Mouse (Mus musculus) MEL (cell line): ENCODE data around the gene Krt12.

Experiments used
- CTCF ChIP-seq, 3 experiments: IDR thresholded peaks in 2 of 3; conservative IDR thresholded peaks in 1 of 3; 2 replicates each; pipeline ENCODE4 v1.5.1; 2011 to 2012; ENCODE audit warnings: low read length in 3 of 3, low read depth in 2 of 3, mild to moderate bottlenecking in 2 of 3, improper control_type of control experiment in 1 of 3, inconsistent platforms in 1 of 3, mixed read lengths in 1 of 3, moderate library complexity in 1 of 3; ENCODE audit not compliant: control insufficient read depth in 1 of 3, insufficient read depth in 1 of 3, poor library complexity in 1 of 3, severe bottlenecking in 1 of 3
- GATA1 ChIP-seq: IDR thresholded peaks from 2 replicates; pipeline ENCODE4 v1.6.1; 2011; ENCODE audit warnings: low read depth, low read length, improper control_type of control experiment
- MYC ChIP-seq: IDR thresholded peaks from 2 replicates; pipeline ENCODE4 v1.6.1; 2011; ENCODE audit warnings: low read depth, mild to moderate bottlenecking, low read length, improper control_type of control experiment, moderate library complexity

DNA sequence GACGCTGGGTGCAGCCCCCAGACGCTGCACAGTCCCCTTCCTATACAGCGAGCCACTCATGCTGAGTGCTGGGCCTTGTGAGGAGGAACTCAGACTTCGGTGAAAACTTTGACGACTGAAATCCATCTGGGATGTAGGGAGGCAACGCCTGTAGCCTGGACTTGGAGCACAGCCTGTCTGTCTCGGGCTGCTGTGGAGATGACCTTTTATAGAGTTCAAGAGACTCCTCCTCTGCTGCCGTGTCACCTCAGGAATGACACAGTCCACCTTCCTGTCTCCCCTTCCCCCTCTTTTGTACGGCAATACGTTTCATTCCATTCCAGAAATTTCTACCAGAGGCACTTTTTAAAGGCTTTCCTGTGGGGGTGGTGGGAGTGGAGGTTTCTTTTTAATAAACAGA lies 15.9 kb upstream of the Krt12 start, which contains the start of gene Krt20:
- no peak for TF ChIP-seq MYC
- no peak for TF ChIP-seq CTCF (IDR thresholded peaks at IDR 0.05 in 2 of 3, conservative IDR thresholded peaks at IDR 0.05 in 1 of 3; ENCODE audit: control insufficient read depth in 1 of 3, insufficient read depth in 1 of 3, low read depth in 2 of 3, low read length in 3 of 3, poor library complexity in 1 of 3, severe bottlenecking in 1 of 3)
- no peak for TF ChIP-seq GATA1
